Comparison of ENCODE assay signal across 16 mouse cellular contexts in the genomic region with DNA sequence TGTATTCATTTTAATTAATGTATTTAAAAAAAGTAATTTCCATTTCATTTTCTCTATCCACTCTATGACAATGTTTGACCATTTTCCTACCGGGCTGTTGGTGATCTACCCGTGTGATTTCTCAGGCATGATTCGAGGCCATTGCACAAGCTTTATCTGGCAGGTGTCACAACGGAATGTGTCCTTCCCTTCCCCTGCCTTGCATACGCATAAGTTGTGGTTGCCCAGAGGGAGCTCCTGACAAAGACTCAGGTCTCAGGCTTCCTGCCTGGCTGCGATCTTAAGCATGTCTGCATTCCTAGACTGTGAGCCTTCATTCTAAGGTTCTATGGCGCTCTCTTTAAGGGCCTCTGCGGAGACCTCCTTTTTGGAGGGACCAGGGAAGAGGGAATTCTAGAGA. TPM values are rescaled to one million over a fixed set of nuclear protein-coding genes. Genes with fewer than 3 reads are reported as not detected.
DNase-seq lines count a peak whose midpoint lies in the region; ATAC-seq and TF ChIP-seq lines count a peak whose summit lies in the region.
"Had no signal": no experiment of that assay in that cellular context is flagged by ENCODE, and none has a peak within 500 bp of the region (broad histone marks: within the 10 kb centered on the region; RNA-seq: fewer than 3 reads in every experiment).

No protein-coding gene starts in this region.

- TF ChIP-seq EP300 in liver, postnatal 0 days (IDR thresholded peaks at IDR 0.05; ENCODE audit: low read depth) = no peak

- peak overlapping the region; percentile 24; the same call in 1 of the 2 replicates for H3K4me2 ChIP-seq in liver, postnatal 0 days (ENCODE audit: low read depth, low read length)
- no peak overlapping the region for H3K4me2 ChIP-seq in hindbrain, embryonic 16.5 days (ENCODE audit: low read length)
- H3K4me2 ChIP-seq: limb, embryonic 15.5 days; stomach, embryonic 15.5 days had no signal

- no peaks in the 10 kb centered on the region for H3K9me3 ChIP-seq in liver, postnatal 0 days (ENCODE audit: low read length)
- H3K9me3 ChIP-seq in hindbrain, embryonic 16.5 days (ENCODE audit: control insufficient read depth, low read length) = no peaks in the 10 kb centered on the region
- H3K9me3 ChIP-seq: limb, embryonic 15.5 days; stomach, embryonic 15.5 days had no signal

- no peaks in the 10 kb centered on the region for H3K36me3 ChIP-seq in liver, postnatal 0 days (replicated peaks; ENCODE audit: insufficient read depth, low read length)
- H3K36me3 ChIP-seq in hindbrain, embryonic 16.5 days (ENCODE audit: control insufficient read depth, insufficient read depth, low read length) = no peaks in the 10 kb centered on the region
- H3K36me3 ChIP-seq: limb, embryonic 15.5 days; stomach, embryonic 15.5 days had no signal

- no peak overlapping the region for H3K9ac ChIP-seq in liver, postnatal 0 days (replicated peaks)
- no peak overlapping the region for H3K9ac ChIP-seq in hindbrain, embryonic 16.5 days (ENCODE audit: low read depth, low read length)
- H3K9ac ChIP-seq: limb, embryonic 15.5 days; stomach, embryonic 15.5 days had no signal

- H3K4me3 ChIP-seq in liver, postnatal 0 days (ENCODE audit: low read depth, low read length) = no peak overlapping the region
- no peak overlapping the region for H3K4me3 ChIP-seq in hindbrain, embryonic 16.5 days (ENCODE audit: low read length)
- H3K4me3 ChIP-seq: left cerebral cortex, adult 2 months; limb, embryonic 15.5 days; megakaryocyte, embryonic 14.5 days; stomach, embryonic 15.5 days had no signal

- H3K27ac ChIP-seq in liver, postnatal 0 days (ENCODE audit: low read depth) = 0 out of 2 replicates have a peak overlapping the region, but pooled peaks have one; percentile 19
- no peak overlapping the region for H3K27ac ChIP-seq in hindbrain, embryonic 16.5 days (ENCODE audit: low read depth, low read length)
- H3K27ac ChIP-seq: left cerebral cortex, adult 2 months; limb, embryonic 15.5 days; stomach, embryonic 15.5 days had no signal

- DNase-seq in liver, postnatal 0 days = peak; percentile 16
- DNase-seq in liver = no peak
- peak; percentile 31 for DNase-seq in NIH3T3 (ENCODE audit: low read depth)
- no peak for DNase-seq in retina, embryonic 14.5 days (ENCODE audit: low spot score)
- DNase-seq in spleen, postnatal 10 days (ENCODE audit: low spot score in 2 of 2) = no peak
- DNase-seq: cerebellum, postnatal 14 days; heart, postnatal 4 days had no signal

- WGBS in liver, postnatal 0 days (ENCODE audit: insufficient replicate concordance) = 21% methylated on average over 8 of the region's 8 CpGs
- 59% methylated on average over 8 of the region's 8 CpGs for WGBS in hindbrain, embryonic 16.5 days

- no peaks in the 10 kb centered on the region for H3K27me3 ChIP-seq in liver, postnatal 0 days (ENCODE audit: insufficient read depth, low read length)
- H3K27me3 ChIP-seq in hindbrain, embryonic 16.5 days (replicated peaks; ENCODE audit: control insufficient read depth, insufficient read depth, low read length) = no peaks in the 10 kb centered on the region
- H3K27me3 ChIP-seq: limb, embryonic 15.5 days; stomach, embryonic 15.5 days had no signal

- TF ChIP-seq CTCF in liver, postnatal 0 days (IDR thresholded peaks at IDR 0.05; ENCODE audit: low read depth) = no peak

- H3K4me1 ChIP-seq in liver, postnatal 0 days (ENCODE audit: insufficient read depth) = peaks cover 12% of the 10 kb centered on the region; the same call in 1 of the 2 replicates
- no peaks in the 10 kb centered on the region for H3K4me1 ChIP-seq in hindbrain, embryonic 16.5 days (ENCODE audit: control insufficient read depth, insufficient read depth, low read depth, low read length)

- no peak for ATAC-seq in liver, postnatal 0 days
- ATAC-seq in granulocyte monocyte progenitor cell, adult 5-6 weeks (replicated peaks; ENCODE audit: poor library complexity, severe bottlenecking) = peak; percentile 55
- ATAC-seq in megakaryocyte progenitor cell, adult 5-6 weeks (replicated peaks; ENCODE audit: poor library complexity) = peak; percentile 57
- no peak for ATAC-seq in hindbrain, embryonic 16.5 days
- ATAC-seq: activated CD4-positive, CD25-positive, alpha-beta regulatory T cell, adult 4 months; intestine, postnatal 0 days had no signal

RNA-seq across cellular contexts. Expression of gene Pik3c2a, which starts 18.9 kb away (rescaled TPM):
- polyA plus RNA-seq in liver, postnatal 0 days (2015; fragmentation: Nextera tagmentation; extraction: Ambion mirVana) = 4.1 and 4.8 TPM in 2 replicates
- total RNA-seq in granulocyte monocyte progenitor cell, adult 5-6 weeks (2014; fragmentation: Nextera tagmentation) = 13.2 and 24.8 TPM in 2 replicates
- 12.8 and 13.8 TPM in 2 replicates for total RNA-seq in granulocyte monocyte progenitor cell, adult 5-6 weeks (2017)
- 16.9 and 18.0 TPM in 2 replicates for total RNA-seq in megakaryocyte progenitor cell, adult 5-6 weeks (2015)
- total RNA-seq in megakaryocyte progenitor cell, adult 5-6 weeks (2017) = 11.4 and 16.3 TPM in 2 replicates
- polyA plus RNA-seq in hindbrain, embryonic 16.5 days (2015; fragmentation: Nextera tagmentation; extraction: Ambion mirVana) = 11.9 and 12.8 TPM in 2 replicates

RNA-seq across cellular contexts. Expression of gene Nucb2, which starts 42.1 kb away (rescaled TPM):
- polyA plus RNA-seq in liver, postnatal 0 days (2015; fragmentation: Nextera tagmentation; extraction: Ambion mirVana) = 4.9 and 6.2 TPM in 2 replicates
- 39.3 and 55.1 TPM in 2 replicates for total RNA-seq in granulocyte monocyte progenitor cell, adult 5-6 weeks (2014; fragmentation: Nextera tagmentation)
- 87.7 and 106 TPM in 2 replicates for total RNA-seq in granulocyte monocyte progenitor cell, adult 5-6 weeks (2017)
- total RNA-seq in megakaryocyte progenitor cell, adult 5-6 weeks (2015) = 93.7 and 123 TPM in 2 replicates
- 119 TPM in 2 replicates for total RNA-seq in megakaryocyte progenitor cell, adult 5-6 weeks (2017)
- 29.2 and 30.7 TPM in 2 replicates for polyA plus RNA-seq in hindbrain, embryonic 16.5 days (2015; fragmentation: Nextera tagmentation; extraction: Ambion mirVana)

Comparison
In these comparisons a context has a peak if more than half of its experiments do, and no peak if none do; other contexts are left out.
1. DNase-seq: peak in liver, postnatal 0 days (single experiment) and NIH3T3 (single experiment); none in liver (single experiment), retina, embryonic 14.5 days (single experiment) and spleen, postnatal 10 days (0 of 2).
2. ATAC-seq: peak in granulocyte monocyte progenitor cell, adult 5-6 weeks (single experiment) and megakaryocyte progenitor cell, adult 5-6 weeks (single experiment); none in liver, postnatal 0 days (single experiment) and hindbrain, embryonic 16.5 days (single experiment).